ENCODE assay signal across 23 mouse cellular contexts in genomic region chr10:99179122-99179521, GRCm38 (mm10). TPM values are rescaled to one million over a fixed set of nuclear protein-coding genes. Genes with fewer than 3 reads are reported as not detected.
"Had no signal": no experiment of that assay in that cellular context is flagged by ENCODE, and none has a peak within 500 bp of the region (broad histone marks: within the 10 kb centered on the region; RNA-seq: fewer than 3 reads in every experiment).

No protein-coding gene starts in this region.

- H3K4me1 ChIP-seq: midbrain, embryonic 13.5 days; midbrain, embryonic 15.5 days; neural tube, embryonic 12.5 days; stomach, embryonic 15.5 days had no signal

- DNase-seq: lung, adult 18-20 months; lung, embryonic 14.5 days; lung, postnatal 10 days; lung, postnatal 4 days; right cerebral cortex, postnatal 14 days; thymus, postnatal 4 days had no signal

- H3K27ac ChIP-seq: liver, embryonic 14.5 days; midbrain, embryonic 13.5 days; midbrain, embryonic 15.5 days; neural tube, embryonic 12.5 days; stomach, embryonic 15.5 days; stomach, postnatal 0 days had no signal

- H3K9me3 ChIP-seq: megakaryocyte, embryonic 14.5 days; midbrain, embryonic 13.5 days; midbrain, embryonic 15.5 days; neural tube, embryonic 12.5 days; stomach, embryonic 15.5 days had no signal

- H3K27me3 ChIP-seq: megakaryocyte, embryonic 14.5 days; midbrain, embryonic 13.5 days; midbrain, embryonic 15.5 days; neural tube, embryonic 12.5 days; stomach, embryonic 15.5 days had no signal

- H3K36me3 ChIP-seq: midbrain, embryonic 15.5 days; stomach, embryonic 15.5 days had no signal

- H3K9ac ChIP-seq: liver, embryonic 14.5 days; lung, embryonic 14.5 days; midbrain, embryonic 13.5 days; midbrain, embryonic 15.5 days; neural tube, embryonic 12.5 days; stomach, embryonic 15.5 days had no signal

- ATAC-seq: midbrain, embryonic 13.5 days; midbrain, embryonic 15.5 days had no signal

- H3K4me2 ChIP-seq: lung, embryonic 14.5 days; midbrain, embryonic 11.5 days; midbrain, embryonic 13.5 days; midbrain, embryonic 15.5 days; neural tube, embryonic 12.5 days; stomach, embryonic 15.5 days had no signal

- H3K4me3 ChIP-seq: megakaryocyte, embryonic 14.5 days; midbrain, embryonic 13.5 days; midbrain, embryonic 15.5 days; neural tube, embryonic 12.5 days; stomach, embryonic 15.5 days had no signal

RNA-seq across cellular contexts. Expression of gene Phxr2, which starts 53.0 kb away (rescaled TPM):
- total RNA-seq: megakaryocyte progenitor cell, adult 5-6 weeks; midbrain, postnatal 0 days; monocyte, adult 5-6 weeks had no signal
- polyA plus RNA-seq: liver, embryonic 14.5 days; liver, embryonic 16.5 days; lung, embryonic 14.5 days; lung, embryonic 16.5 days; midbrain, embryonic 11.5 days; midbrain, embryonic 13.5 days; midbrain, embryonic 15.5 days; midbrain, postnatal 0 days; neural tube, embryonic 14.5 days; spleen, adult 2 months; stomach, embryonic 15.5 days; stomach, postnatal 0 days; testis, adult 2 months; urinary bladder, adult 2 months had no signal
